Mouse (Mus musculus) lung, embryonic 14.5 days (tissue): Measurements from ENCODE around the gene Eral1. TPM values are rescaled to one million over a fixed set of nuclear protein-coding genes. Genes with fewer than 3 reads are reported as not detected.

Experiments
- ATAC-seq: fragments of 200-750 bp; cut with Nextera tagmentation; 2 replicates; pipeline ENCODE4 v1.8.0; 2017; ENCODE audit warnings: mild to moderate bottlenecking, moderate TSS enrichment, moderate library complexity; ENCODE audit not compliant: insufficient read depth
- DNase-seq: peaks from one replicate; pipeline ENCODE4 v3.0.0-alpha.2; 2015
- H3K27ac ChIP-seq: fragments of 300-500 bp; sonication (generic); 2 replicates; pipeline ENCODE4 v1.5.1; 2014; ENCODE audit warnings: low read depth, mild to moderate bottlenecking, moderate library complexity
- H3K27me3 ChIP-seq: fragments of 300-500 bp; sonication (generic); 2 replicates; pipeline ENCODE4 v1.6.1; 2014; ENCODE audit warnings: low read length, control low read depth; ENCODE audit not compliant: insufficient read depth
- H3K36me3 ChIP-seq: fragments of 300-500 bp; sonication (generic); 2 replicates; pipeline ENCODE4 v1.6.1; 2014; ENCODE audit warnings: control low read depth; ENCODE audit not compliant: insufficient read depth
- H3K4me1 ChIP-seq: fragments of 300-500 bp; sonication (generic); 2 replicates; pipeline ENCODE4 v1.6.1; 2014; ENCODE audit warnings: antibody characterized with exemption, control low read depth; ENCODE audit not compliant: insufficient read depth
- H3K4me2 ChIP-seq: fragments of 300-500 bp; sonication (generic); 2 replicates; pipeline ENCODE4 v1.6.1; 2014; ENCODE audit warnings: mild to moderate bottlenecking
- H3K4me3 ChIP-seq: fragments of 300-500 bp; sonication (generic); 2 replicates; pipeline ENCODE4 v1.5.1; 2014; ENCODE audit warnings: low read depth, low read length
- H3K9ac ChIP-seq: fragments of 300-500 bp; sonication (generic); 2 replicates; pipeline ENCODE4 v1.6.1; 2014
- H3K9me3 ChIP-seq: fragments of 300-500 bp; sonication (generic); 2 replicates; pipeline ENCODE4 v1.6.1; 2016; ENCODE audit warnings: low read depth, low read length, control low read depth
- CTCF ChIP-seq: IDR thresholded peaks from 2 replicates; pipeline ENCODE4 v1.5.1; 2016; ENCODE audit warnings: antibody characterized with exemption, low read depth
- WGBS: fragments of 180-500 bp; shearing (Covaris S2); extraction: QIAGEN DNeasy Blood & Tissue Kit; methylation state at CpG from one replicate; pipeline ENCODE4 v1.1.7; 2014; 5-methylcytosine and 5-hydroxymethylcytosine counted together
- polyA plus RNA-seq: library from polyadenylated mRNA; unstranded; fragments of >200 nt; fragmentation: Nextera tagmentation; extraction: Ambion mirVana; gene quantifications from 2 replicates; pipeline ENCODE4 v1.2.1, GENCODE M21; 2014

The Eral1 gene
- polyA plus RNA-seq, 1 experiment from 2014 or later = 37.5 TPM

- H3K9ac ChIP-seq = no peak overlapping the region
- no peak overlapping the region for H3K4me2 ChIP-seq
- DNase-seq = no peak
- no peak for ATAC-seq
- H3K4me1 ChIP-seq = no peaks in the 10 kb centered on the region
- no peak for TF ChIP-seq CTCF
- no peaks in the 10 kb centered on the region for H3K27me3 ChIP-seq
- no peak overlapping the region for H3K27ac ChIP-seq
- H3K9me3 ChIP-seq = no peaks in the 10 kb centered on the region
- no peak overlapping the region for H3K4me3 ChIP-seq
- no peaks in the 10 kb centered on the region for H3K36me3 ChIP-seq
- 71% methylated on average over 5 of the region's 5 CpGs for WGBS
Observed at GRCm38 (mm10) chr11:78087756-78088281, 7.6 kb upstream of the Eral1 start.

- WGBS = 74% methylated on average over 4 of the region's 4 CpGs
- ATAC-seq (no peak), DNase-seq (no peak)
- H3K4me1 ChIP-seq = no peaks in the 10 kb centered on the region
- H3K4me2 ChIP-seq = no peak overlapping the region
- H3K36me3 ChIP-seq = no peaks in the 10 kb centered on the region
- no peak overlapping the region for H3K9ac ChIP-seq
- H3K9me3 ChIP-seq = no peaks in the 10 kb centered on the region
- H3K4me3 ChIP-seq = no peak overlapping the region
- no peak overlapping the region for H3K27ac ChIP-seq
- H3K27me3 ChIP-seq = no peaks in the 10 kb centered on the region
- no peak for TF ChIP-seq CTCF
Observed at GRCm38 (mm10) chr11:78086925-78087479, 6.8 kb upstream of the Eral1 start.

DNA sequence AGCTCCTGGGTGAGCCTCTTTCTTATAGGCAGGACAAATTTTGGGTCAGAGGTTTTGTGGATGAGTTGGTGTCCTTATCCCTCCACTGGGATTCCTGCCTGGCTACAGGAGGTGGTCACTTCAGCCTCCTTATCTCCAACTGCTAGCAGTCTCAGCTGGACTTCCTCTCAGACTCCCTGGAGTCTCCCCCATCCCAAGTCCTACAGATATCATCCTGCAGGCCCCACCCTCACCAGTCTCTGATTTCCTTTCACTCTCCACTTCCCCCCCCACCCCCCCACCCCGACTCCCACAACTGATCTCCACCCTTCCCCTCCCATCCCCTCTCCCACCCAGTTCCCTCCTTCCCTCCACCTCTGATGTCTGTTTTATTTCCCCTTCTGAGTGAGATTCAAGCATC lies 3.4 kb upstream of the Eral1 start:
- no peak overlapping the region for H3K27ac ChIP-seq
- 6% methylated on average over 1 of the region's 1 CpGs for WGBS
- no peaks in the 10 kb centered on the region for H3K27me3 ChIP-seq
- ATAC-seq (no peak), DNase-seq (no peak)
- no peak overlapping the region for H3K9ac ChIP-seq
- no peaks in the 10 kb centered on the region for H3K9me3 ChIP-seq
- H3K36me3 ChIP-seq = no peaks in the 10 kb centered on the region
- no peak for TF ChIP-seq CTCF
- peaks cover 2% of the 10 kb centered on the region; the same call in 1 of the 2 replicates for H3K4me1 ChIP-seq
- H3K4me2 ChIP-seq = no peak overlapping the region
- no peak overlapping the region for H3K4me3 ChIP-seq

GRCm38 (mm10) chr11:78074666-78075065 lies 5.5 kb downstream of the Eral1 start:
- TF ChIP-seq CTCF = no peak
- peaks cover 59% of the 10 kb centered on the region for H3K36me3 ChIP-seq
- 85% methylated on average over 4 of the region's 4 CpGs for WGBS

DNA sequence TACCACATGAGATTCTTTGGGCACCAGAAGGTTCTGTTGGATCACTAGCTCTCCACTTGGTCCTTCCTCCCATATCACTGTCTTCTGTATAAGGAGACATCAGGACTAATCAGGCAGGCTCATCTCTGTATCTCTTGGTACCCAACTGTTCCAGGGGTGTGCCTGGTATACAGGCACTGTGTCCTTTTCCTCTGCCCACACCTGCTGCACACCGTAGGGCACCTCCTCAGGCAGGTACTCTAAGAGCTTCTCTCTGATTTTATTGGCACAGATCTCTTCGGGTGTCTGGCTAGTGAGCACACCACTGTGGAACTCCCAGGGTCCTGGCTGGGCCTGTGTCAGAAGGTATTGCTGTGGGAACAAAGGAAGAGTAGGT lies 5.9 kb downstream of the Eral1 start:
- H3K9me3 ChIP-seq = no peaks in the 10 kb centered on the region
- WGBS = 83% methylated on average over 2 of the region's 2 CpGs
- no peak overlapping the region for H3K9ac ChIP-seq
- no peak overlapping the region for H3K4me3 ChIP-seq
- no peaks in the 10 kb centered on the region for H3K4me1 ChIP-seq
- H3K27ac ChIP-seq = no peak overlapping the region
- peak; percentile 12; the same call in 1 of the 2 replicates for ATAC-seq
- no peaks in the 10 kb centered on the region for H3K27me3 ChIP-seq
- no peak overlapping the region for H3K4me2 ChIP-seq
- no peak for TF ChIP-seq CTCF
- DNase-seq = no peak
- peaks cover 59% of the 10 kb centered on the region for H3K36me3 ChIP-seq

More at GRCm38 (mm10) chr11:78074666-78075065, 5.5 kb downstream of the Eral1 start:
- Histone ChIP-seq H3K9me3 (no peaks in the 10 kb centered on the region), H3K4me3 (no peak overlapping the region), H3K4me1 (peaks cover 2% of the 10 kb centered on the region; the same call in 1 of the 2 replicates), H3K4me2 (no peak overlapping the region), H3K27ac (no peak overlapping the region), H3K27me3 (no peaks in the 10 kb centered on the region), H3K9ac (no peak overlapping the region)
- DNase-seq (no peak), ATAC-seq (no peak)

- H3K4me2 ChIP-seq = no peak overlapping the region
- 90% methylated on average over 9 of the region's 9 CpGs for WGBS
- TF ChIP-seq CTCF = no peak
- no peak for DNase-seq
- H3K4me3 ChIP-seq = peak overlapping the region; percentile 11; the same call in 1 of the 2 replicates
- H3K9ac ChIP-seq = no peak overlapping the region
- no peaks in the 10 kb centered on the region for H3K9me3 ChIP-seq
- peak; percentile 22; the same call in 1 of the 2 replicates for ATAC-seq
- H3K4me1 ChIP-seq = no peaks in the 10 kb centered on the region
- no peaks in the 10 kb centered on the region for H3K27me3 ChIP-seq
- H3K27ac ChIP-seq = no peak overlapping the region; the same call in 1 of the 2 replicates
- H3K36me3 ChIP-seq = peaks cover 59% of the 10 kb centered on the region
Observed at GRCm38 (mm10) chr11:78073577-78074276, 6.5 kb downstream of the Eral1 start.

DNA sequence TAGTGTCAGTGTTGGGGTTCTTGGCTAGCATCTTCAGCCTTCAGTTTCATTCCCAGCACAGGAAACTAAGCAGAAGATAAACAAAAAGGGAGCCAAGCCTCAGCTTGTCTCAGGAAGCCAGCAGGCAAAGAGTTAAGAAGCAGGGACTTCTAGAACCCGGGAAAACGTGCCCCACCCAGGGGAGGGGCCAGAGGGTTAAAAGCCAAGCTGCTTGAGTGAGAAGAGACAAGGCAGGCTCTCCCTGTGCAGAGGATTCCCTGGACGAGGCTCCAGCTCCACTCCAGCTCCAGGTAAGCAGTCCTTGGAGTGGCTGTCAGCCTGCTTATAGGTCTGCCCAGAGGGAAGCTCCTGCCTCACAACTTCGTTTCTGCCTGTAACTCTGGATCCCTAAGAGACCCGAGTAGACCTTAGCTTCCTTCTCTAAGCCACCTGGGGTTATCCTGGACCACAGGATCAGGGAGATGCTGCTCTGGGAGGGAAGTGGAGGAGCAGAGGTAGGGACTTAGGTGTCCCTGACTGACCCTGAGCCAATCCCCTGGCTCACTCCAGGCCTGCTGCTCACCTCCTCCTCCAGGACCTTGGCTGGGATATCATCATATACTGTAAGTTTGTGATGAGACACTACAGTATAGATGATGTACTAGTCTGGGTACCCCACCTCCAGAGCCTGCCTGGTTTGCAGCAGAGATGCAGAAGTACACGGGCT lies 7.6 kb downstream of the Eral1 start:
- Histone ChIP-seq H3K9me3 (no peaks in the 10 kb centered on the region), H3K27me3 (no peaks in the 10 kb centered on the region), H3K27ac (peak overlapping the region; percentile 63), H3K9ac (peak overlapping the region; percentile 38; the same call in 1 of the 2 replicates), H3K4me1 (no peaks in the 10 kb centered on the region), H3K36me3 (peaks cover 56% of the 10 kb centered on the region), H3K4me2 (no peak overlapping the region; the same call in 1 of the 2 replicates), H3K4me3 (peak overlapping the region; percentile 14; the same call in 1 of the 2 replicates)
- ATAC-seq = no peak
- no peak for TF ChIP-seq CTCF
- 20% methylated on average over 6 of the region's 6 CpGs for WGBS
- DNase-seq = peak; percentile 22
